Mouse (Mus musculus) bone marrow, adult 2 months (tissue): ENCODE results near the gene Ankrd39.

Experiments
- CTCF ChIP-seq: fragments of 200-500 bp; IDR thresholded peaks from 2 replicates; pipeline ENCODE4 v1.5.1; 2011; ENCODE audit warnings: low read length, control low read depth; ENCODE audit not compliant: control insufficient read depth, insufficient read depth
- POLR2A ChIP-seq: fragments of 200-500 bp; IDR thresholded peaks from 2 replicates; pipeline ENCODE4 v1.6.1; 2011; ENCODE audit warnings: low read depth, mild to moderate bottlenecking, control low read depth, low read length, borderline replicate concordance; ENCODE audit not compliant: control insufficient read depth

DNA sequence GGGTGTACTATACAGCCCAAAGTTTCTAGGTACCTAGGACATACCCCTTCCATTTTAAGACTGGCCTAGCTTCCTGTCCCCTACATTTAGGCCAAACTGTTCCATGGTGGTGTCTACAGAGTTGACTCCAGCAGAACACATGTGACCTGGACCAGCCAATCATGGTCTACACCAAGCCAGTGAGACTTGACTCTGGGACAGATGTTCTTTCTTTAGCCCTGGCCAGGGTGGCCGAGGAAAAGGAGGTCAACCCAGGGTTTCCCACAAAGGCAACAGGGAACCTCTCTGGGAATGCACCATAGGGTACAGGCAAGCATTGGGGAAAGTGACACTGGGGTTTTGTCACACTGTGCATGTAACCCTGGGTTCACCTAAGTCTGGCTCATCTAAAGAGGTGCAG, 25.5 kb upstream of the Ankrd39 start:
- TF ChIP-seq POLR2A (no peak), CTCF (no peak)
